Mouse (Mus musculus) right cerebral cortex, postnatal 25 days (tissue): Measurements from ENCODE around the gene Tnip2.

Experiments
- DNase-seq: peaks from one replicate; pipeline ENCODE4 v3.0.0; 2022

The Tnip2 gene

GRCm38 (mm10) chr5:34513466-34514217 lies at the start of gene Tnip2:
TSS of gene Tnip2 (minus strand) at chr5:34513991.
- peak; percentile 89 for DNase-seq

GRCm38 (mm10) chr5:34551821-34552220 lies 38.0 kb upstream of the Tnip2 start:
- DNase-seq: no peak

GRCm38 (mm10) chr5:34550251-34550650 lies 36.5 kb upstream of the Tnip2 start:
- DNase-seq: no peak

- no peak for DNase-seq
Observed at GRCm38 (mm10) chr5:34549483-34550221, 35.9 kb upstream of the Tnip2 start.

- no peak for DNase-seq
Observed at GRCm38 (mm10) chr5:34549135-34549482, 35.3 kb upstream of the Tnip2 start.

- no peak for DNase-seq
Observed at GRCm38 (mm10) chr5:34547410-34547809, 33.6 kb upstream of the Tnip2 start.

- DNase-seq: no peak
Observed at GRCm38 (mm10) chr5:34543114-34543513, 29.3 kb upstream of the Tnip2 start.

GRCm38 (mm10) chr5:34542166-34542565 lies 28.4 kb upstream of the Tnip2 start:
- DNase-seq: no peak

GRCm38 (mm10) chr5:34539121-34539520 lies 25.3 kb upstream of the Tnip2 start:
- no peak for DNase-seq

GRCm38 (mm10) chr5:34538527-34538926 lies 24.7 kb upstream of the Tnip2 start:
- no peak for DNase-seq

GRCm38 (mm10) chr5:34538079-34538478 lies 24.3 kb upstream of the Tnip2 start:
- DNase-seq: no peak

- DNase-seq: no peak
Observed at GRCm38 (mm10) chr5:34535831-34536230, 22.0 kb upstream of the Tnip2 start.

GRCm38 (mm10) chr5:34534776-34535581 lies 21.2 kb upstream of the Tnip2 start:
- DNase-seq: no peak

GRCm38 (mm10) chr5:34533820-34534219 lies 20.0 kb upstream of the Tnip2 start:
- no peak for DNase-seq

- DNase-seq: no peak
Observed at GRCm38 (mm10) chr5:34533066-34533465, 19.3 kb upstream of the Tnip2 start.

GRCm38 (mm10) chr5:34530687-34531086 lies 16.9 kb upstream of the Tnip2 start:
- DNase-seq: no peak

GRCm38 (mm10) chr5:34530116-34530515 lies 16.3 kb upstream of the Tnip2 start:
- no peak for DNase-seq

GRCm38 (mm10) chr5:34528724-34529123 lies 14.9 kb upstream of the Tnip2 start:
- DNase-seq: no peak

- DNase-seq: no peak
Observed at GRCm38 (mm10) chr5:34527352-34527751, 13.6 kb upstream of the Tnip2 start.

GRCm38 (mm10) chr5:34526477-34526775 lies 12.6 kb upstream of the Tnip2 start:
- no peak for DNase-seq

GRCm38 (mm10) chr5:34525663-34526476 lies 12.1 kb upstream of the Tnip2 start, which contains the start of gene Sh3bp2:
TSS of gene Sh3bp2 (plus strand) at chr5:34525838.
- peak; percentile 76 for DNase-seq

GRCm38 (mm10) chr5:34524511-34524910 lies 10.7 kb upstream of the Tnip2 start:
- DNase-seq: no peak

GRCm38 (mm10) chr5:34523958-34524485 lies 10.2 kb upstream of the Tnip2 start:
- no peak for DNase-seq
